Mouse (Mus musculus) stomach, postnatal 0 days (tissue): ENCODE measurements around the gene Ppm1f. TPM values are rescaled to one million over a fixed set of nuclear protein-coding genes. Genes with fewer than 3 reads are reported as not detected.
A peak's percentile ranks its signal among the peaks of the same experiment; 100 is the strongest.
"Not testable (repeated sequence)": the region's sequence is repeated elsewhere in the genome, so short reads cannot be mapped to it uniquely, and the experiment has no call there.

Experiments
- ATAC-seq: fragments of 200-750 bp; cut with Nextera tagmentation; 2 replicates; pipeline ENCODE4 v1.8.0; 2017; ENCODE audit not compliant: low FRiP score, low TSS enrichment
- DNase-seq: peaks from one replicate; pipeline ENCODE4 v3.0.0-alpha.2; 2016; ENCODE audit warnings: low spot score
- H3K27ac ChIP-seq: fragments of 300-500 bp; sonication (generic); replicated peaks from 2 replicates; pipeline ENCODE4 v1.5.1; 2014; ENCODE audit warnings: mild to moderate bottlenecking, control low read depth
- H3K27me3 ChIP-seq: fragments of 300-500 bp; sonication (generic); 2 replicates; pipeline ENCODE4 v1.6.1; 2014; ENCODE audit warnings: low read length; ENCODE audit not compliant: control insufficient read depth, insufficient read depth
- H3K36me3 ChIP-seq: fragments of 300-500 bp; sonication (generic); 2 replicates; pipeline ENCODE4 v1.6.1; 2014; ENCODE audit warnings: low read length, mixed read lengths; ENCODE audit not compliant: control insufficient read depth, insufficient read depth
- H3K4me1 ChIP-seq: fragments of 300-500 bp; sonication (generic); replicated peaks from 2 replicates; pipeline ENCODE4 v1.6.1; 2014; ENCODE audit warnings: antibody characterized with exemption; ENCODE audit not compliant: control insufficient read depth, insufficient read depth
- H3K4me2 ChIP-seq: fragments of 300-500 bp; sonication (generic); replicated peaks from 2 replicates; pipeline ENCODE4 v1.6.1; 2014; ENCODE audit warnings: low read depth, mild to moderate bottlenecking, control low read depth, moderate library complexity
- H3K4me3 ChIP-seq: fragments of 300-500 bp; sonication (generic); 2 replicates; pipeline ENCODE4 v1.5.1; 2014; ENCODE audit warnings: low read depth, low read length, control low read depth
- H3K9ac ChIP-seq: fragments of 300-500 bp; sonication (generic); 2 replicates; pipeline ENCODE4 v1.6.1; 2014; ENCODE audit warnings: mild to moderate bottlenecking, low read length, control low read depth, mixed read lengths
- H3K9me3 ChIP-seq: fragments of 300-500 bp; sonication (generic); 2 replicates; pipeline ENCODE4 v1.6.1; 2016; ENCODE audit warnings: low read length; ENCODE audit not compliant: control insufficient read depth
- CTCF ChIP-seq: IDR thresholded peaks from 2 replicates; pipeline ENCODE4 v1.5.1; 2016; ENCODE audit warnings: antibody characterized with exemption, low read depth, mild to moderate bottlenecking, moderate library complexity
- EP300 ChIP-seq: optimal IDR thresholded peaks from 2 replicates; pipeline ENCODE3; 2016; ENCODE audit warnings: antibody characterized with exemption
- WGBS: fragments of 180-500 bp; shearing (Covaris S2); extraction: QIAGEN DNeasy Blood & Tissue Kit; methylation state at CpG from one replicate; pipeline ENCODE4 v1.1.7; 2014; 5-methylcytosine and 5-hydroxymethylcytosine counted together
- polyA plus RNA-seq: library from polyadenylated mRNA; unstranded; fragments of >200 nt; fragmentation: Nextera tagmentation; extraction: Ambion mirVana; gene quantifications from 2 replicates; pipeline ENCODE4 v1.2.1, GENCODE M21; 2015

The Ppm1f gene
- 5.5 and 6.0 TPM in 2 replicates for polyA plus RNA-seq

- Histone ChIP-seq H3K4me1 (no peaks in the 10 kb centered on the region), H3K27me3 (no peaks in the 10 kb centered on the region), H3K4me2 (peak within 1 kb of the TSS; percentile 84), H3K4me3 (peak within 1 kb of the TSS; percentile 52), H3K27ac (peak within 1 kb of the TSS; percentile 75), H3K9ac (peak within 1 kb of the TSS; percentile 45), H3K9me3 (no peaks in the 10 kb centered on the region), H3K36me3 (peaks cover 7% of the 10 kb centered on the region)
- under 1% methylated on average over 29 of the region's 29 CpGs for WGBS
- peak; percentile 95 for DNase-seq
- peak; percentile 93 for ATAC-seq
- TF ChIP-seq CTCF (peak; percentile 99), EP300 (no peak)
These were observed at the start of gene Ppm1f for GRCm38 (mm10) chr16:16896382-16897055. Gene Ppm1f (plus strand): TSS chr16:16896469.

GRCm38 (mm10) chr16:16849196-16849595, 47.1 kb upstream of the Ppm1f start:
- no peaks in the 10 kb centered on the region for H3K4me1 ChIP-seq
- H3K4me3 ChIP-seq = no peak overlapping the region
- TF ChIP-seq CTCF = peak; percentile 24; the same call in 1 of the 2 replicates
- no peak for TF ChIP-seq EP300
- no peak overlapping the region for H3K9ac ChIP-seq
- H3K9me3 ChIP-seq = no peaks in the 10 kb centered on the region
- no peak overlapping the region for H3K27ac ChIP-seq
- no peaks in the 10 kb centered on the region for H3K27me3 ChIP-seq
- no peak overlapping the region for H3K4me2 ChIP-seq
- DNase-seq (no peak), ATAC-seq (no peak)
- no peaks in the 10 kb centered on the region for H3K36me3 ChIP-seq

GRCm38 (mm10) chr16:16852411-16852810, 43.9 kb upstream of the Ppm1f start:
- Histone ChIP-seq H3K4me3 (no peak overlapping the region), H3K9ac (no peak overlapping the region), H3K9me3 (no peaks in the 10 kb centered on the region), H3K36me3 (no peaks in the 10 kb centered on the region), H3K4me2 (no peak overlapping the region), H3K27me3 (no peaks in the 10 kb centered on the region), H3K4me1 (no peaks in the 10 kb centered on the region), H3K27ac (no peak overlapping the region)
- ATAC-seq (no peak), DNase-seq (no peak)
- TF ChIP-seq EP300 (no peak), CTCF (no peak; the same call in 1 of the 2 replicates)
- 76% methylated on average over 3 of the region's 3 CpGs for WGBS

GRCm38 (mm10) chr16:16854836-16855235, 41.4 kb upstream of the Ppm1f start:
- Histone ChIP-seq H3K9ac (no peak overlapping the region), H3K27me3 (no peaks in the 10 kb centered on the region), H3K4me1 (no peaks in the 10 kb centered on the region), H3K9me3 (no peaks in the 10 kb centered on the region), H3K4me3 (no peak overlapping the region), H3K27ac (no peak overlapping the region), H3K36me3 (no peaks in the 10 kb centered on the region), H3K4me2 (no peak overlapping the region)
- ATAC-seq (no peak), DNase-seq (peak; percentile 57)
- WGBS = 19% methylated on average over 6 of the region's 6 CpGs
- peak; percentile 79 for TF ChIP-seq CTCF
- no peak for TF ChIP-seq EP300

- H3K36me3 ChIP-seq = no peaks in the 10 kb centered on the region
- ATAC-seq (no peak), DNase-seq (no peak)
- no peak overlapping the region for H3K4me3 ChIP-seq
- no peak for TF ChIP-seq EP300
- TF ChIP-seq CTCF = no peak
- 100% methylated on average over 1 of the region's 1 CpGs for WGBS
- H3K4me2 ChIP-seq = no peak overlapping the region
- H3K9me3 ChIP-seq = no peaks in the 10 kb centered on the region
- no peak overlapping the region for H3K27ac ChIP-seq
- H3K4me1 ChIP-seq = no peaks in the 10 kb centered on the region
- no peak overlapping the region for H3K9ac ChIP-seq
- no peaks in the 10 kb centered on the region for H3K27me3 ChIP-seq
These were observed 40.7 kb upstream of the Ppm1f start for GRCm38 (mm10) chr16:16855541-16855940.

- 80% methylated on average over 9 of the region's 9 CpGs for WGBS
- not testable (repeated sequence) for H3K27me3 ChIP-seq, DNase-seq, H3K4me2 ChIP-seq, H3K27ac ChIP-seq, H3K9ac ChIP-seq, ATAC-seq, H3K9me3 ChIP-seq, H3K4me3 ChIP-seq, H3K4me1 ChIP-seq, H3K36me3 ChIP-seq
These were observed 40.2 kb upstream of the Ppm1f start for GRCm38 (mm10) chr16:16856054-16856453.
